ENCODE assay signal across 11 mouse cellular contexts in genomic region chr19:33102008-33102782, GRCm38 (mm10).
DNase-seq lines count a peak whose midpoint lies in the region; ATAC-seq and TF ChIP-seq lines count a peak whose summit lies in the region.
"Had no signal": no experiment of that assay in that cellular context is flagged by ENCODE, and none has a peak within 500 bp of the region (broad histone marks: within the 10 kb centered on the region; RNA-seq: fewer than 3 reads in every experiment).

No protein-coding gene starts in this region.

- no peak overlapping the region for H3K9ac ChIP-seq in liver, embryonic 13.5 days

- H3K4me3 ChIP-seq in thymus, adult 2 months (ENCODE audit: control insufficient read depth, insufficient read depth, low read length): peak overlapping the region; percentile 24
- H3K4me3 ChIP-seq in liver, embryonic 13.5 days (replicated peaks): no peak overlapping the region
- H3K4me3 ChIP-seq: heart, adult 2 months had no signal

- WGBS in thymus, adult 2 months: 11% methylated on average over 7 of the region's 7 CpGs
- WGBS in liver, embryonic 13.5 days (ENCODE audit: insufficient replicate concordance): 33% methylated on average over 7 of the region's 7 CpGs

- no peak for TF ChIP-seq POLR2A in thymus, adult 2 months (IDR thresholded peaks at IDR 0.05; ENCODE audit: control insufficient read depth, extremely low read depth, insufficient read depth, low read length, poor library complexity)

- TF ChIP-seq CTCF in thymus, adult 2 months (IDR thresholded peaks at IDR 0.05; ENCODE audit: borderline replicate concordance, control insufficient read depth, extremely low read depth, insufficient read depth, low read length, poor library complexity): no peak

- intact Hi-C loops in heart, postnatal 14 days (cut with DNase I): no loop called here

- H3K27me3 ChIP-seq in thymus, adult 2 months (ENCODE audit: control insufficient read depth, insufficient read depth, low read length): no peaks in the 10 kb centered on the region
- no peaks in the 10 kb centered on the region for H3K27me3 ChIP-seq in liver, embryonic 13.5 days

- peak; percentile 71 for DNase-seq in heart, adult 11 months
- DNase-seq in heart, postnatal 14 days: no peak
- peak; percentile 35 for DNase-seq in thymus, adult 2 months
- DNase-seq in thymus, postnatal 14 days: no peak
- no peak for DNase-seq in liver, embryonic 13.5 days
- peak; percentile 61 for DNase-seq in telencephalon, adult 2 months (ENCODE audit: low read depth, low spot score)
- DNase-seq in cerebellum, postnatal 36 days: no peak
- DNase-seq in right cerebral cortex, postnatal 14 days: no peak
- DNase-seq: adrenal gland, adult 8-10 months; kidney, postnatal 14 days had no signal

- H3K36me3 ChIP-seq in thymus, adult 2 months (ENCODE audit: control insufficient read depth, insufficient read depth, low read length): no peaks in the 10 kb centered on the region
- no peaks in the 10 kb centered on the region for H3K36me3 ChIP-seq in liver, embryonic 13.5 days

- peak; percentile 17; the same call in 1 of the 2 replicates for ATAC-seq in liver, embryonic 13.5 days (ENCODE audit: low read depth)

- no peaks in the 10 kb centered on the region for H3K9me3 ChIP-seq in liver, embryonic 13.5 days (replicated peaks)

- peak overlapping the region; percentile 96 for H3K27ac ChIP-seq in thymus, adult 2 months (ENCODE audit: control insufficient read depth, insufficient read depth, low read length)
- peak overlapping the region; percentile 29 for H3K27ac ChIP-seq in liver, embryonic 13.5 days
- H3K27ac ChIP-seq: heart, adult 2 months had no signal

- H3K4me2 ChIP-seq in liver, embryonic 13.5 days: peak overlapping the region; percentile 52

- peaks cover 33% of the 10 kb centered on the region for H3K4me1 ChIP-seq in thymus, adult 2 months (replicated peaks; ENCODE audit: control insufficient read depth, insufficient read depth, low read length)
- peaks cover 28% of the 10 kb centered on the region for H3K4me1 ChIP-seq in liver, embryonic 13.5 days (replicated peaks)

Comparison
In these comparisons a context has a peak if more than half of its experiments do, and no peak if none do; other contexts are left out.
1. DNase-seq: peak in heart, adult 11 months (single experiment), thymus, adult 2 months (single experiment) and telencephalon, adult 2 months (single experiment); none in heart, postnatal 14 days (0 of 2), thymus, postnatal 14 days (single experiment), liver, embryonic 13.5 days (single experiment), cerebellum, postnatal 36 days (0 of 2) and right cerebral cortex, postnatal 14 days (single experiment).